Mouse (Mus musculus): Measurements from ENCODE around the gene Plekhb2. TPM values are rescaled to one million over a fixed set of nuclear protein-coding genes. Genes with fewer than 3 reads are reported as not detected.

Plekhb2 gene
- polyA plus RNA-seq, 1 experiment from 2014 or later: 68.7 TPM

Other genes starting within 250 kb of the Plekhb2 start
- gene Fam168b, start 6.9 kb upstream of the Plekhb2 start, polyA plus RNA-seq (2015; fragmentation: Nextera tagmentation; extraction: Ambion mirVana): 124 and 127 TPM in 2 replicates